Mouse (Mus musculus) G1E (cell line): ENCODE data around the gene Stpg3. TPM values are rescaled to one million over a fixed set of nuclear protein-coding genes. Genes with fewer than 3 reads are reported as not detected.
A peak's percentile ranks its signal among the peaks of the same experiment; 100 is the strongest.

Source experiments
- ATAC-seq: 2 replicates; pipeline ENCODE4 v1.8.0; 2016; ENCODE audit warnings: mild to moderate bottlenecking; ENCODE audit not compliant: insufficient number of reproducible peaks, poor library complexity, low FRiP score, severe bottlenecking; ENCODE audit errors: extremely low read depth
- DNase-seq: peaks from one replicate; pipeline ENCODE4 v3.0.0; 2012; ENCODE audit warnings: low spot score
- H3K27me3 ChIP-seq: 2 replicates; pipeline ENCODE4 v1.6.1; 2012; ENCODE audit warnings: mild to moderate bottlenecking, low read length, inconsistent platforms; ENCODE audit not compliant: insufficient read depth
- H3K36me3 ChIP-seq: replicated peaks from 2 replicates; pipeline ENCODE3; 2012; ENCODE audit warnings: mild to moderate bottlenecking, inconsistent platforms
- H3K4me1 ChIP-seq: 2 replicates; pipeline ENCODE4 v1.6.1; 2012; ENCODE audit warnings: low read depth, low read length, inconsistent platforms, mixed read lengths; ENCODE audit not compliant: insufficient read depth
- H3K4me3 ChIP-seq: 2 replicates; pipeline ENCODE4 v1.5.1; 2012; ENCODE audit warnings: low read depth, mild to moderate bottlenecking, inconsistent platforms, low read length, moderate library complexity, mixed read lengths
- H3K9me3 ChIP-seq: replicated peaks from 2 replicates; pipeline ENCODE4 v1.6.1; 2012; ENCODE audit warnings: inconsistent platforms
- CTCF ChIP-seq: IDR thresholded peaks from 2 replicates; pipeline ENCODE4 v1.5.1; 2012; ENCODE audit warnings: low read depth, low read length, inconsistent platforms, mixed read lengths
- GATA1 ChIP-seq: IDR thresholded peaks from 2 replicates; pipeline ENCODE4 v1.6.1; 2012; ENCODE audit warnings: borderline replicate concordance, low read length, inconsistent platforms, mixed read lengths
- GATA2 ChIP-seq: IDR thresholded peaks from 2 replicates; pipeline ENCODE4 v1.6.1; 2012; ENCODE audit warnings: low read depth, low read length, inconsistent platforms, borderline replicate concordance
- POLR2AphosphoS5 ChIP-seq: IDR thresholded peaks from 2 replicates; pipeline ENCODE4 v1.6.1; 2012; ENCODE audit warnings: low read depth, low read length, inconsistent platforms; ENCODE audit not compliant: insufficient replicate concordance
- TAL1 ChIP-seq: conservative IDR thresholded peaks from 2 replicates; pipeline ENCODE4 v1.6.1; 2012; ENCODE audit warnings: low read depth, low read length, inconsistent platforms, mixed read lengths
- polyA plus RNA-seq: library from polyadenylated mRNA; stranded (reverse); fragments of >175 nt; gene quantifications from 2 replicates; pipeline ENCODE4 v1.2.3, GENCODE M21; 2012
- total RNA-seq, 2 experiments: library from RNA; stranded (forward) in 1 of 2; stranded (reverse) in 1 of 2; fragments of 200-1000 nt in 1 of 2; fragments of >200 nt in 1 of 2; fragmentation: Nextera tagmentation in 1 of 2; gene quantifications; 2 replicates each; pipeline ENCODE4 v1.2.3; 2014 to 2017

The Stpg3 gene
- total and polyA plus RNA-seq, 3 experiments = not detected

DNA sequence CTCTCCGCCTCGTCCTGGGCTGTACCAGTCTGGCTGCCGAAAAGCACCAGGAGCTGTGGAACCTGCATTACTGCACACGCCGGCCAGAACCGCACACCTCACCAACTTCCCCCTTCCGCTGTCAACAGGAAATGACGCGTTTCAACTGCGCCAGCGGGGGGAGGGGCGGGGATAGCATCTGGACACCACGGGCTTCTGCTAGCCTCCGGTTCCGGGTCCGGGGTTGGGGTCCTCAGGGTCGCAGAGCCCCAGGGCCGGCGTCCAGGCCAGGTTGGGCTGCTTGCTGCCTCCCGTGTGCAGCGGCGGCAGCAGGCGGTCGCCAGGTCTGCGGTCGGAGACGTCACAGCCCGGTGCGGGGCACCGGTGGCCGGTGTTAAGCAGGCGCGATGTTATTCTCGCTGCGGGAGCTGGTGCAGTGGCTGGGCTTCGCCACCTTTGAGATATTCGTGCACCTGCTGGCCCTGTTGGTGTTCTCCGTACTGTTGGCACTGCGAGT lies 40.9 kb upstream of the Stpg3 start, which contains the start of gene Tmem203:
Gene Tmem203, plus strand, starts transcription at position 156 of the 496 bp plus-strand sequence.
- no peaks in the 10 kb centered on the region for H3K27me3 ChIP-seq
- H3K4me1 ChIP-seq = peaks cover 48% of the 10 kb centered on the region
- H3K36me3 ChIP-seq = peaks cover 50% of the 10 kb centered on the region
- DNase-seq = peak; percentile 82
- peak; percentile 63 for ATAC-seq
- H3K9me3 ChIP-seq = no peaks in the 10 kb centered on the region
- TF ChIP-seq POLR2AphosphoS5 = no peak
- no peak for TF ChIP-seq CTCF
- TF ChIP-seq TAL1 = no peak
- TF ChIP-seq GATA1 = no peak
- no peak for TF ChIP-seq GATA2
- peak within 1 kb of the TSS; percentile 98 for H3K4me3 ChIP-seq

DNA sequence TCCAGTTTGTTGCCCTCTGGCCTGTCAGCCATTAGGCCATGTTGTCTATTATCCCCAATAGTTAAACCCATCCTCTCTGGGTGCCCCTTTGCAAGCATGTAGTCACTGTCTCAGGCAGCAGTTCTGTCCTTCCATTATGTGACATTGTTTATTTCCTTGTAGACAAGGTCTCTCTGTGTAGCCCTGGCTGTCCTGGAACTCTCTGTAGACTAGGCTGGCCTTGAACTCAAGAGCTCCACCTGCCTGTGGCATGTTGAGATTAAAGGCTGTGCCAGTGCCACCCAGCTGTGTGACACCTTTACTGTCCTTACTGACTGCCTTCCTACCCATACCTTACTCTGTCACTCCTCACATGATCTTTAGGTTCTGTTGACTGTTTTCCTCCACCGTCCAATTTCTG lies 37.9 kb upstream of the Stpg3 start:
- no peaks in the 10 kb centered on the region for H3K9me3 ChIP-seq
- peaks cover 72% of the 10 kb centered on the region for H3K36me3 ChIP-seq
- TF ChIP-seq TAL1 = no peak
- TF ChIP-seq POLR2AphosphoS5 = no peak
- peak; percentile 14; the same call in 1 of the 2 replicates for TF ChIP-seq CTCF
- no peak for TF ChIP-seq GATA2
- TF ChIP-seq GATA1 = no peak
- no peak overlapping the region for H3K4me3 ChIP-seq
- no peak for ATAC-seq
- H3K4me1 ChIP-seq = peaks cover 46% of the 10 kb centered on the region
- no peaks in the 10 kb centered on the region; the same call in 1 of the 2 replicates for H3K27me3 ChIP-seq
- no peak for DNase-seq

DNA sequence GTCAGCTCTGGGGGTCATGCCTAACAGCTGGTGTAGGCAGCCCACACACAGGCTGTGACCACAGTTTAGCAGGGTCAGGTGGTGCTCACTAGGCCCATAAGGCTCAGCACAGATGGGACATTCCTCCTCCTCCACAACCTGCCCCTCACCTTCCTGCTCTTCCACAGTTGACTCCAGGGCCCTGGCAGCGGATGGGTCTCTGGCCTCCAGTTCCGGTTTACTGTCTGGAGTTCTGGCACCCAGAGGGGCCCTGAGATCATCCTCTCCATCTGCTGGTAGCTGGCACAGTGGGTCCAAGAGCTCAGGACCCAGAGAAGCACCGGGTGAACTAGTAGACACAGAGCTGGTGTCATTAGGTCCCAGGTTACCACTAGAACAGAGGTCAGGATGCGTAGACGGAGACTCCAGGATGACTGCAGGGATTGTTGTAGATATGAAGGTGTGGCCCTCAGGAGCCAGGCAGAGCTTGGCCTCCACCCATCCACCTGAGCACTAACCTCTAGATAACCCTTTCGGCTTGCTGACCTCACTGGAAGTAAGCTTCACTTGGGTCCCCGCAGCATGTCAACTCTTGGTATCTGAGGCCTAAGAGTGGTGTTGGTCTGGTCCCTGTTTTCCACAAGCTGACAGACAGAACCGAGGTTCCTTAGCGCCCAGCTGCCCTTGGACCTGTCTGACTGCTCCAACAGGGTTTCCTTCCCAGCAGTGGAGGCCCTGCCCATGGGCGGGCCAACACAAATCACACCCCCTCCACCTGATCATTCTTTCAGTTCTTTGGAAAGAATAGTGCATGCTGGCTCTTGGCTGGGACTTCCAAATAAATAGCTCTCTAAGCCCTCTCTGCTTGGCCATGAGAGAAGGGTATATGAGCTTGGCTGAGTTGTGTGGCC lies 32.0 kb upstream of the Stpg3 start, which contains the start of gene AL732309.1:
Gene AL732309.1, minus strand, starts transcription at position 681 of the 890 bp plus-strand sequence.
- Histone ChIP-seq H3K27me3 (peaks cover 17% of the 10 kb centered on the region), H3K4me1 (peaks cover 57% of the 10 kb centered on the region), H3K9me3 (no peaks in the 10 kb centered on the region), H3K4me3 (no peak within 1 kb of the TSS), H3K36me3 (peaks cover 84% of the 10 kb centered on the region)
- ATAC-seq (no peak), DNase-seq (no peak)
- TF ChIP-seq TAL1 (no peak), GATA1 (no peak), GATA2 (no peak), CTCF (no peak), POLR2AphosphoS5 (no peak)

DNA sequence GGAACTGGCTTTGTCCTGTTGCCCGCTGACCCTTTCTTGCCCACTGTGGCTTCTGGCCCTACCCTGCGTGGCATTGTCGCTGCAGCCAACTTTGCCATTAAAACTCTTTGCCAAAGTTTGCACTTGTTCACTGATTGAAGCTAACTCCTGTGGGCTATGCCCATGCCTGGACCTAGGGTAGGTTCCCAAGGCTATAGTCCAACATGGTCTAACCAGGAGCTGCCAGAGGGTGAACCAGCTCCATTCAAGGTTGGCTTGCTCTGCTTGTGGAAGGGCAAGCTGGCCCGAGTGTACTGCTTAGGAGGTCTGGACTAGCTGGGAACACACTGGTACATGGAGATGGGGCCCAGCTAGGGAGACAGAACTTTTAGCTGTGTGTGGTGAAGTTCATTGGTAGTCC lies 29.7 kb upstream of the Stpg3 start:
- ATAC-seq = no peak
- H3K27me3 ChIP-seq = peaks cover 25% of the 10 kb centered on the region

DNA sequence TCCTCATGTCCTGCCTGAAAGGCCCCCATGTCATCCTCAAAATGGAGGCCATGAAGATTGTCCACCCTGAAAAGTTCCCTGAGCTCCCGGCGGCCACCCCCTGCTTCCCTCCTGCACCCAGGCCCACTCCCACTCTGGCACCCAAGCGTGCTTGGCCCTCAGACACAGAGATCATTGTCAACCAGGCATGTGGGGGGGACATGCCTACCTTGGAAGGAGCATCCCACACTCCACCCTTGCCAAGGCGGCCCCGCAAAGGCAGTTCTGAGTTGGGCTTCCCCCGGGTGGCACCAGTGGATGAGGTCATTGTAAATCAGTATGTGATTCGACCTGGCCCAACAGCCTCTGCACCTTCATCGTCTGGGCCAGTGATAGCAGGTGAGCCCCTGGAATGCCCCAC lies 28.9 kb upstream of the Stpg3 start:
- TF ChIP-seq CTCF = no peak
- peaks cover 73% of the 10 kb centered on the region for H3K4me1 ChIP-seq
- H3K9me3 ChIP-seq = no peaks in the 10 kb centered on the region
- no peak for DNase-seq
- peaks cover 54% of the 10 kb centered on the region for H3K36me3 ChIP-seq
- H3K4me3 ChIP-seq = no peak overlapping the region; the same call in 1 of the 2 replicates
- H3K27me3 ChIP-seq = peaks cover 30% of the 10 kb centered on the region
- ATAC-seq = no peak

More for the DNA sequence above, 29.7 kb upstream of the Stpg3 start:
- no peak for TF ChIP-seq CTCF
- TF ChIP-seq TAL1 = no peak
- TF ChIP-seq GATA2 = no peak
- no peak for TF ChIP-seq GATA1
- no peak for TF ChIP-seq POLR2AphosphoS5
- Histone ChIP-seq H3K4me3 (no peak overlapping the region), H3K36me3 (peaks cover 62% of the 10 kb centered on the region), H3K9me3 (no peaks in the 10 kb centered on the region), H3K4me1 (peaks cover 68% of the 10 kb centered on the region)
- DNase-seq = no peak

DNA sequence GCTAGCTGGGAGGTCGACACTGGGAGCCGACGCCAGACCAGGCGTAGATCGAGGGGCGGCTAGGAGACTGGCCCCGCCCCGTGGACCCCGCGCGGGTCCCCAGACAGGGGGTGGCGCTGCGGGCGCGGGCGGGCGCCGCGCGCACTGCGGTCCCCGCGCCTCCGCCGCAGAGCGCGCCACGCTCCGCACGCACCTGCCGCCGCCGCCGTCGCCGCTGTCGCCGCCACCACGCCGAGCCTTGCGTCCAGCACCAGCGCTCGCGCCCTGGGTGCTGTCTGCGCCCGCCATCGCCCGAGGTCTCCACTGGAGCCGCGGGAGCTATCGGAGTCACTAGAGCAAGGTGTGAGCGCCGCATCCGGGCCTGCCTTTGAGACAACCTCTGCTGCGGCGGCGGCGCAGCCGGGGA lies 27.7 kb upstream of the Stpg3 start, which contains the start of the genes Rnf208 and Cysrt1:
Gene Rnf208, plus strand, starts transcription at position 155 of the 406 bp plus-strand sequence.
Gene Cysrt1, minus strand, starts transcription at position 352 of the 406 bp plus-strand sequence.
- H3K36me3 ChIP-seq = peaks cover 41% of the 10 kb centered on the region
- ATAC-seq (no peak), DNase-seq (no peak)
- no peak for TF ChIP-seq POLR2AphosphoS5
- no peak for TF ChIP-seq GATA2
- TF ChIP-seq GATA1 = no peak
- no peak for TF ChIP-seq TAL1
- TF ChIP-seq CTCF = no peak
- peak within 1 kb of the TSS; percentile 69 for H3K4me3 ChIP-seq
- no peaks in the 10 kb centered on the region for H3K9me3 ChIP-seq
- H3K27me3 ChIP-seq = peaks cover 43% of the 10 kb centered on the region
- peaks cover 82% of the 10 kb centered on the region for H3K4me1 ChIP-seq
